Mouse (Mus musculus) thymus, adult 2 months (tissue): ENCODE measurements around the gene Mecom.

Experiments used
- CTCF ChIP-seq: fragments of 200-500 bp; IDR thresholded peaks from 2 replicates; pipeline ENCODE4 v1.5.1; 2012; ENCODE audit warnings: mild to moderate bottlenecking, control low read depth, low read length, moderate library complexity, borderline replicate concordance; ENCODE audit not compliant: control insufficient read depth, poor library complexity, insufficient read depth; ENCODE audit errors: extremely low read depth
- POLR2A ChIP-seq: fragments of 200-500 bp; IDR thresholded peaks from 2 replicates; pipeline ENCODE4 v1.6.1; 2012; ENCODE audit warnings: mild to moderate bottlenecking, low read length, control low read depth, moderate library complexity; ENCODE audit not compliant: control insufficient read depth, poor library complexity, insufficient read depth; ENCODE audit errors: extremely low read depth

GRCm38 (mm10) chr3:29959051-29959450, 588.8 kb downstream of the Mecom start:
- TF ChIP-seq CTCF (no peak), POLR2A (no peak)
